Mouse (Mus musculus): Measurements from ENCODE around the gene Abca13. TPM values are rescaled to one million over a fixed set of nuclear protein-coding genes. Genes with fewer than 3 reads are reported as not detected.
"Not testable (repeated sequence)": the region's sequence is repeated elsewhere in the genome, so short reads cannot be mapped to it uniquely, and the experiment has no call there.

Abca13 gene
- polyA plus RNA-seq (2012; rRNA removed) = not detected in 2 replicates

DNA sequence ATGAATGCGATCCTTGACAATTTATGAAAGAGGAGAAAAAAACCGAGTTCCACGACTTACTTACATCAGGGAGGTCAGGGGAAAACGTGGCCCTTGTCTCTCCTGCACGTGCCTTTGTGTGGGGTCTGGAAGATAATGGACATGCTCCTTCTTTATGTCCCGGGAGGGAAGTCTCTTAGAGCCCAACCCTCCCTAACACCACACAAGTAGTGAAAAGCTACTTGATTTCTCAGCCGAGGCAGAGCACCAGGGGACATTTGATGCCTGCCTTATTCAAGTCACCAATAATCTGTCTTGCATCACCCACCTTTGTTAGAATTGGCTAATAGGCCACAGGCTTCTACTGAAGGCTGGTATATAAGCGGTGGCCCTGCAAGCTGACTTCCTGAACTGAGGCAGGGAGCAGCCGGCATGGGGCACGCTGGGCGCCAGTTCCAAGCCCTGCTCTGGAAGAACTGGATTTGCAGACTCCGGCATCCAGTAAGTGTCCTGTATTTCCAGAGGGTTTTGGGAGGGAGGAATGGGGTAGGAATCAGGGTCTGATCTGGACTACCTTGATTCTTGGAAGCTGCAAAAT, at the start of gene Abca13:
Gene Abca13 (plus strand): TSS at position 388 of the 577 bp plus-strand sequence.
- Histone ChIP-seq H3K27me3 (ENCODE audit: control insufficient read depth, insufficient read depth, low read length) (no peaks in the 10 kb centered on the region), H3K36me3 (ENCODE audit: control insufficient read depth, insufficient read depth, low read length) (no peaks in the 10 kb centered on the region), H3K27ac (ENCODE audit: insufficient read depth, low read depth, low read length) (no peak within 1 kb of the TSS), H3K4me3 (ENCODE audit: low read depth, low read length) (no peak within 1 kb of the TSS), H3K4me1 (ENCODE audit: control insufficient read depth, insufficient read depth, insufficient read length, low read length) (no peaks in the 10 kb centered on the region)
- 59% methylated on average over 12 of the region's 12 CpGs for WGBS
- TF ChIP-seq CTCF (IDR thresholded peaks at IDR 0.05; ENCODE audit: extremely low read depth, insufficient read length, insufficient replicate concordance, low read depth, low read length) = no peak
- no peak for TF ChIP-seq POLR2A (IDR thresholded peaks at IDR 0.05; ENCODE audit: low read depth, low read length)

DNA sequence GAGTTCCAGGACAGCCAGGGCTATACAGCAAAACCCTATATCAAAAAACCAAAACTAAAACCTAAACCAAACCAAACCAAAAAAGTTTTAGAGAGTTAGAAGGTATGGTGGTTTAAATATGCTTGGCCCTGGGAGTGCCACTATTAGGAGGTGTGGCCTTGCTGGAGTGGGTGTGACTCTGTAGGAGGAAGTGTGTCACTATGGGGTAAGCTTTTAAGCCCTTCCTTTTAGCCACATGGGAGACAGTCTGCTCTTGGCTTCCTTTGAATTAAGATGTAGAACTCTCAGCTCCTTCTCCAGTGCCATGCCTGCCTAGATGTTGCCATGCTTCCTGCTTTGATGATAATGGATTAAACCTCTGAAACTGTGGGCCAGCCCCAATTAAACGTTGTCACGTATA, 46.6 kb upstream of the Abca13 start:
- Histone ChIP-seq H3K36me3 (ENCODE audit: control insufficient read depth, insufficient read depth, low read length) (no peaks in the 10 kb centered on the region), H3K27ac (ENCODE audit: insufficient read depth, low read depth, low read length) (no peak overlapping the region), H3K27me3 (ENCODE audit: control insufficient read depth, insufficient read depth, low read length) (no peaks in the 10 kb centered on the region), H3K4me3 (ENCODE audit: low read depth, low read length) (no peak overlapping the region), H3K4me1 (ENCODE audit: control insufficient read depth, insufficient read depth, insufficient read length, low read length) (no peaks in the 10 kb centered on the region)
- WGBS = 83% methylated on average over 2 of the region's 2 CpGs
- TF ChIP-seq POLR2A (IDR thresholded peaks at IDR 0.05; ENCODE audit: low read depth, low read length) = no peak
- TF ChIP-seq CTCF (IDR thresholded peaks at IDR 0.05; ENCODE audit: extremely low read depth, insufficient read length, insufficient replicate concordance, low read depth, low read length) = no peak

GRCm38 (mm10) chr11:9146115-9146514, 45.6 kb upstream of the Abca13 start:
- Histone ChIP-seq H3K27ac (ENCODE audit: insufficient read depth, low read depth, low read length) (no peak overlapping the region), H3K36me3 (ENCODE audit: control insufficient read depth, insufficient read depth, low read length) (no peaks in the 10 kb centered on the region), H3K27me3 (ENCODE audit: control insufficient read depth, insufficient read depth, low read length) (no peaks in the 10 kb centered on the region), H3K4me1 (ENCODE audit: control insufficient read depth, insufficient read depth, insufficient read length, low read length) (no peaks in the 10 kb centered on the region), H3K4me3 (ENCODE audit: low read depth, low read length) (no peak overlapping the region)
- WGBS = 87% methylated on average over 4 of the region's 4 CpGs
- TF ChIP-seq POLR2A (IDR thresholded peaks at IDR 0.05; ENCODE audit: low read depth, low read length) = no peak
- no peak for TF ChIP-seq CTCF (IDR thresholded peaks at IDR 0.05; ENCODE audit: extremely low read depth, insufficient read length, insufficient replicate concordance, low read depth, low read length)

GRCm38 (mm10) chr11:9146683-9147082, 45.1 kb upstream of the Abca13 start:
- WGBS = 85% methylated on average over 1 of the region's 1 CpGs

GRCm38 (mm10) chr11:9148206-9148605, 43.5 kb upstream of the Abca13 start:
- Histone ChIP-seq H3K4me3 (ENCODE audit: low read depth, low read length) (no peak overlapping the region), H3K27me3 (ENCODE audit: control insufficient read depth, insufficient read depth, low read length) (no peaks in the 10 kb centered on the region), H3K27ac (ENCODE audit: insufficient read depth, low read depth, low read length) (no peak overlapping the region), H3K4me1 (ENCODE audit: control insufficient read depth, insufficient read depth, insufficient read length, low read length) (peaks cover 1% of the 10 kb centered on the region; the same call in 1 of the 2 replicates), H3K36me3 (ENCODE audit: control insufficient read depth, insufficient read depth, low read length) (no peaks in the 10 kb centered on the region)
- TF ChIP-seq CTCF (IDR thresholded peaks at IDR 0.05; ENCODE audit: extremely low read depth, insufficient read length, insufficient replicate concordance, low read depth, low read length) (no peak), POLR2A (IDR thresholded peaks at IDR 0.05; ENCODE audit: low read depth, low read length) (no peak)
- 60% methylated on average over 2 of the region's 2 CpGs for WGBS

More at GRCm38 (mm10) chr11:9146683-9147082, 45.1 kb upstream of the Abca13 start:
- no peaks in the 10 kb centered on the region for H3K36me3 ChIP-seq (ENCODE audit: control insufficient read depth, insufficient read depth, low read length)
- TF ChIP-seq POLR2A (IDR thresholded peaks at IDR 0.05; ENCODE audit: low read depth, low read length) (no peak), CTCF (IDR thresholded peaks at IDR 0.05; ENCODE audit: extremely low read depth, insufficient read length, insufficient replicate concordance, low read depth, low read length) (no peak)
- no peaks in the 10 kb centered on the region for H3K4me1 ChIP-seq (ENCODE audit: control insufficient read depth, insufficient read depth, insufficient read length, low read length)
- peak overlapping the region; percentile 29 for H3K27ac ChIP-seq (ENCODE audit: insufficient read depth, low read depth, low read length)
- no peaks in the 10 kb centered on the region for H3K27me3 ChIP-seq (ENCODE audit: control insufficient read depth, insufficient read depth, low read length)
- no peak overlapping the region for H3K4me3 ChIP-seq (ENCODE audit: low read depth, low read length)

DNA sequence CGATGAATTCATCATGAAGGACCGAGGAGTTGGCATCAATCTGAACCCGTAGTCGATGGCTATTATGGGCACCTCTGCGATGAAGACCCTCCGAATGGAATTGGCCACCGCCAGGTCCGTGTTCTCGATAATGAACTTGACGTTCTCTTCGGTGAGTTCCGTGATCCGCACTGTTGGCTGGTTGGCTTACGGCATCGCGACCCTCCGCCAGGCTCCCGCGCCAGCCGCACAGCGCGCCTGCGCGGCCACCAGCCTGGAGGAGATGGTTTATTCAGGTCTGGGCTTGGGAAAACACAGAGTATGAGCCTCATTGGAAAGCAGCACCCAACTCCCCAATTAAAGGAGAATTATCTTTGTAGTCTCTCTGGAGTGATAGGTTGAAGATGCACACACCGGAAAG, 41.3 kb upstream of the Abca13 start:
- not testable (repeated sequence) for H3K27ac ChIP-seq (ENCODE audit: insufficient read depth, low read depth, low read length); H3K4me1 ChIP-seq (ENCODE audit: control insufficient read depth, insufficient read depth, insufficient read length, low read length); H3K27me3 ChIP-seq (ENCODE audit: control insufficient read depth, insufficient read depth, low read length); H3K4me3 ChIP-seq (ENCODE audit: low read depth, low read length); H3K36me3 ChIP-seq (ENCODE audit: control insufficient read depth, insufficient read depth, low read length)
- WGBS = 87% methylated on average over 25 of the region's 25 CpGs

DNA sequence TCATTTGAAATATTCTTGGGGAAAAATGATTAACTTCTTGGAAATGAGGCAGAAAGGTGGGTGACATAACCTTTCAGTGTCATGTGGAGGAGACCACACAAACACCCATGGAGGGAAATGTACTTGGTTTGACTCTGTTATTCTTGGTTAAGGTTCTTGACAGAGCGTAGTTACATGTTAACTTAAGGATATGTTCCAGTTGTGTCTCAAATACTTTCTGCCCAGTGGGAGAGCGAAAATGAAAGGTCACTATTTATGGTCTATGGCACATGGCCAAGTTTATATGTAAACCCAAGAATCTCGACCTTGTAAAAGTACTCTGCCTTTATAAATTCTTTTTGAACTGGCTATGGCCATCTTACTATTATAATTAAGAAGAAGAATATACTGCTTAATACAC, 31.8 kb upstream of the Abca13 start:
- WGBS = 13% methylated on average over 3 of the region's 3 CpGs
- H3K4me3 ChIP-seq (ENCODE audit: low read depth, low read length) = no peak overlapping the region
- TF ChIP-seq CTCF (IDR thresholded peaks at IDR 0.05; ENCODE audit: extremely low read depth, insufficient read length, insufficient replicate concordance, low read depth, low read length) (no peak), POLR2A (IDR thresholded peaks at IDR 0.05; ENCODE audit: low read depth, low read length) (no peak)
- peak overlapping the region; percentile 46; the same call in 1 of the 2 replicates for H3K27ac ChIP-seq (ENCODE audit: insufficient read depth, low read depth, low read length)
- H3K27me3 ChIP-seq (ENCODE audit: control insufficient read depth, insufficient read depth, low read length) = no peaks in the 10 kb centered on the region
- no peaks in the 10 kb centered on the region for H3K36me3 ChIP-seq (ENCODE audit: control insufficient read depth, insufficient read depth, low read length)
- H3K4me1 ChIP-seq (ENCODE audit: control insufficient read depth, insufficient read depth, insufficient read length, low read length) = peaks cover 2% of the 10 kb centered on the region; the same call in 1 of the 2 replicates
